Mouse (Mus musculus): ENCODE results near the gene Arhgap42. TPM values are rescaled to one million over a fixed set of nuclear protein-coding genes. Genes with fewer than 3 reads are reported as not detected.

Gene Arhgap42
- polyA plus RNA-seq, 1 experiment from 2014 or later: 23.5 TPM

- Histone ChIP-seq H3K27ac (no peak overlapping the region), H3K36me3 (no peaks in the 10 kb centered on the region), H3K9me3 (peaks cover 3% of the 10 kb centered on the region; the same call in 1 of the 2 replicates), H3K4me1 (no peaks in the 10 kb centered on the region), H3K27me3 (ENCODE audit: insufficient read depth, poor library complexity, severe bottlenecking) (peaks cover 7% of the 10 kb centered on the region; the same call in 1 of the 2 replicates), H3K4me3 (no peak overlapping the region)
- no peak for DNase-seq (ENCODE audit: low spot score)
- WGBS: 74% methylated on average over 3 of the region's 3 CpGs
Measured at GRCm38 (mm10) chr9:9229662-9230061, 9.2 kb downstream of the Arhgap42 start.

- no peak for DNase-seq (ENCODE audit: low spot score)
- no peaks in the 10 kb centered on the region for H3K4me1 ChIP-seq
- H3K27ac ChIP-seq: no peak overlapping the region
- WGBS: 69% methylated on average over 1 of the region's 1 CpGs
- peaks cover 5% of the 10 kb centered on the region; the same call in 1 of the 2 replicates for H3K27me3 ChIP-seq (ENCODE audit: insufficient read depth, poor library complexity, severe bottlenecking)
- H3K9me3 ChIP-seq: no peaks in the 10 kb centered on the region
- no peaks in the 10 kb centered on the region for H3K36me3 ChIP-seq
- no peak overlapping the region for H3K4me3 ChIP-seq
Measured at GRCm38 (mm10) chr9:9224837-9225236, 14.1 kb downstream of the Arhgap42 start.

- WGBS: 78% methylated on average over 3 of the region's 3 CpGs
- Histone ChIP-seq H3K4me1 (no peaks in the 10 kb centered on the region), H3K4me3 (no peak overlapping the region), H3K27me3 (ENCODE audit: insufficient read depth, poor library complexity, severe bottlenecking) (peaks cover 16% of the 10 kb centered on the region), H3K27ac (no peak overlapping the region), H3K36me3 (no peaks in the 10 kb centered on the region), H3K9me3 (no peaks in the 10 kb centered on the region)
- DNase-seq (ENCODE audit: low spot score): no peak
Measured at GRCm38 (mm10) chr9:9223384-9223783, 15.5 kb downstream of the Arhgap42 start.

GRCm38 (mm10) chr9:9221950-9222486, 16.9 kb downstream of the Arhgap42 start:
- 77% methylated on average over 3 of the region's 3 CpGs for WGBS
- Histone ChIP-seq H3K9me3 (no peaks in the 10 kb centered on the region), H3K4me3 (no peak overlapping the region), H3K4me1 (peaks cover 6% of the 10 kb centered on the region; the same call in 1 of the 2 replicates), H3K27me3 (ENCODE audit: insufficient read depth, poor library complexity, severe bottlenecking) (peaks cover 17% of the 10 kb centered on the region), H3K27ac (no peak overlapping the region), H3K36me3 (no peaks in the 10 kb centered on the region)
- DNase-seq (ENCODE audit: low spot score): no peak

GRCm38 (mm10) chr9:9221185-9221584, 17.7 kb downstream of the Arhgap42 start:
- WGBS: 81% methylated on average over 4 of the region's 4 CpGs
- Histone ChIP-seq H3K9me3 (no peaks in the 10 kb centered on the region), H3K4me3 (no peak overlapping the region), H3K36me3 (no peaks in the 10 kb centered on the region), H3K27me3 (ENCODE audit: insufficient read depth, poor library complexity, severe bottlenecking) (peaks cover 19% of the 10 kb centered on the region), H3K27ac (no peak overlapping the region), H3K4me1 (peaks cover 9% of the 10 kb centered on the region; the same call in 1 of the 2 replicates)
- no peak for DNase-seq (ENCODE audit: low spot score)

- Histone ChIP-seq H3K27ac (no peak overlapping the region), H3K4me1 (peaks cover 9% of the 10 kb centered on the region; the same call in 1 of the 2 replicates), H3K27me3 (ENCODE audit: insufficient read depth, poor library complexity, severe bottlenecking) (peaks cover 33% of the 10 kb centered on the region), H3K9me3 (no peaks in the 10 kb centered on the region), H3K4me3 (no peak overlapping the region), H3K36me3 (no peaks in the 10 kb centered on the region)
- no peak for DNase-seq (ENCODE audit: low spot score)
- WGBS: 69% methylated on average over 2 of the region's 2 CpGs
Measured at GRCm38 (mm10) chr9:9218301-9218700, 20.6 kb downstream of the Arhgap42 start.

GRCm38 (mm10) chr9:9214849-9215248, 24.1 kb downstream of the Arhgap42 start:
- H3K27me3 ChIP-seq (ENCODE audit: insufficient read depth, poor library complexity, severe bottlenecking): peaks cover 32% of the 10 kb centered on the region
- 80% methylated on average over 5 of the region's 5 CpGs for WGBS
- H3K4me3 ChIP-seq: no peak overlapping the region
- H3K9me3 ChIP-seq: no peaks in the 10 kb centered on the region
- no peak overlapping the region for H3K27ac ChIP-seq
- peaks cover 9% of the 10 kb centered on the region; the same call in 1 of the 2 replicates for H3K4me1 ChIP-seq
- no peak for DNase-seq (ENCODE audit: low spot score)
- H3K36me3 ChIP-seq: no peaks in the 10 kb centered on the region

- no peaks in the 10 kb centered on the region for H3K9me3 ChIP-seq
- peaks cover 9% of the 10 kb centered on the region; the same call in 1 of the 2 replicates for H3K4me1 ChIP-seq
- peaks cover 26% of the 10 kb centered on the region for H3K27me3 ChIP-seq (ENCODE audit: insufficient read depth, poor library complexity, severe bottlenecking)
- H3K27ac ChIP-seq: no peak overlapping the region
- DNase-seq (ENCODE audit: low spot score): no peak
- H3K4me3 ChIP-seq: no peak overlapping the region
- no peaks in the 10 kb centered on the region for H3K36me3 ChIP-seq
Measured at GRCm38 (mm10) chr9:9214296-9214695, 24.6 kb downstream of the Arhgap42 start.

- Histone ChIP-seq H3K27ac (no peak overlapping the region), H3K27me3 (ENCODE audit: insufficient read depth, poor library complexity, severe bottlenecking) (peaks cover 15% of the 10 kb centered on the region; the same call in 1 of the 2 replicates), H3K4me1 (no peaks in the 10 kb centered on the region), H3K36me3 (no peaks in the 10 kb centered on the region), H3K9me3 (no peaks in the 10 kb centered on the region), H3K4me3 (no peak overlapping the region)
- WGBS: 78% methylated on average over 3 of the region's 3 CpGs
- no peak for DNase-seq (ENCODE audit: low spot score)
Measured at GRCm38 (mm10) chr9:9211411-9212087, 27.4 kb downstream of the Arhgap42 start.

GRCm38 (mm10) chr9:9210464-9210863, 28.4 kb downstream of the Arhgap42 start:
- DNase-seq (ENCODE audit: low spot score): no peak
- Histone ChIP-seq H3K27me3 (ENCODE audit: insufficient read depth, poor library complexity, severe bottlenecking) (0 out of 2 replicates have a peak, but pooled peaks cover 7% of the 10 kb centered on the region), H3K27ac (no peak overlapping the region), H3K36me3 (no peaks in the 10 kb centered on the region), H3K4me1 (no peaks in the 10 kb centered on the region), H3K4me3 (no peak overlapping the region), H3K9me3 (no peaks in the 10 kb centered on the region)
- WGBS: 80% methylated on average over 2 of the region's 2 CpGs

GRCm38 (mm10) chr9:9208205-9208604, 30.7 kb downstream of the Arhgap42 start:
- Histone ChIP-seq H3K9me3 (no peaks in the 10 kb centered on the region), H3K36me3 (no peaks in the 10 kb centered on the region), H3K27ac (no peak overlapping the region), H3K4me1 (no peaks in the 10 kb centered on the region), H3K27me3 (ENCODE audit: insufficient read depth, poor library complexity, severe bottlenecking) (no peaks in the 10 kb centered on the region), H3K4me3 (no peak overlapping the region)
- no peak for DNase-seq (ENCODE audit: low spot score)

GRCm38 (mm10) chr9:9207251-9207650, 31.6 kb downstream of the Arhgap42 start:
- H3K27me3 ChIP-seq (ENCODE audit: insufficient read depth, poor library complexity, severe bottlenecking): no peaks in the 10 kb centered on the region
- WGBS: 73% methylated on average over 4 of the region's 4 CpGs
- no peaks in the 10 kb centered on the region for H3K36me3 ChIP-seq
- DNase-seq (ENCODE audit: low spot score): no peak
- H3K4me3 ChIP-seq: no peak overlapping the region
- H3K27ac ChIP-seq: no peak overlapping the region
- H3K4me1 ChIP-seq: no peaks in the 10 kb centered on the region
- no peaks in the 10 kb centered on the region for H3K9me3 ChIP-seq

- 54% methylated on average over 8 of the region's 8 CpGs for whole genome bisulfite sequencing
- H3K27me3 ChIP-seq (ENCODE audit: insufficient read depth, poor library complexity, severe bottlenecking): no peaks in the 10 kb centered on the region
- H3K27ac ChIP-seq: no peak overlapping the region
- H3K4me1 ChIP-seq: peaks cover 19% of the 10 kb centered on the region
- H3K4me3 ChIP-seq: no peak overlapping the region
- H3K36me3 ChIP-seq: no peaks in the 10 kb centered on the region
- DNase-seq (ENCODE audit: low spot score): no peak
- no peaks in the 10 kb centered on the region for H3K9me3 ChIP-seq
Measured at GRCm38 (mm10) chr9:9200827-9201388, 38.0 kb downstream of the Arhgap42 start.
